Mouse (Mus musculus) adipocyte (in vitro differentiated cells): ENCODE measurements at regions not wholly inside any gene's neighbourhood (a gene's known extent, or its start where the extent isn't known, plus 50 kb on each side); places are given as distances from the start of the nearest gene placed in this dataset.

Experiments used
- DNase-seq: peaks from one replicate; pipeline ENCODE4 v3.0.0-alpha.2; 2016; ENCODE audit warnings: low spot score

- peak; percentile 73 for DNase-seq
Observed at GRCm38 (mm10) chr4:81727735-81728581, 285.3 kb upstream of the Mpdz start.

- DNase-seq = no peak
Observed at GRCm38 (mm10) chr4:81726761-81727723, 284.4 kb upstream of the Mpdz start.

- DNase-seq = no peak
Observed at GRCm38 (mm10) chr4:81724751-81725150, 282.1 kb upstream of the Mpdz start.

DNA sequence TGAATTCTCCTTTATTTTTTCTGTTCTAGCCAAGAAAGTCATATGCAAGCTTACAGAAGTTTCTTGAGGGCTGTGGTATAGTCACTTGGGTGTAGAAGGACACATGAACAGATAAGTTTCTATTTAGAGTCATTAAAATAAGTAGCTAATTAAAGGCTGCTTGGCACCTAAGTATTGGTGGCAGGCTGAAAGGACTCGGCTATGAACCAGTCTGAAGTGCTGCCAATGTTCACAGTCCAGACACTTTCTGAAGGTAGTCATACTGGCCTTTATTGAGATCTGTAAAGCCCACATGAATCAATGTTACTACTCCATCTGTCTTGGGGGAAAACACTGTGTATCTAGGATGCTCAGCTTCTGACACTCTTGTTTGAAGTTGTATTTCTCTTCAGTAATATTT is 269.8 kb upstream of the Mpdz start:
- no peak for DNase-seq

DNA sequence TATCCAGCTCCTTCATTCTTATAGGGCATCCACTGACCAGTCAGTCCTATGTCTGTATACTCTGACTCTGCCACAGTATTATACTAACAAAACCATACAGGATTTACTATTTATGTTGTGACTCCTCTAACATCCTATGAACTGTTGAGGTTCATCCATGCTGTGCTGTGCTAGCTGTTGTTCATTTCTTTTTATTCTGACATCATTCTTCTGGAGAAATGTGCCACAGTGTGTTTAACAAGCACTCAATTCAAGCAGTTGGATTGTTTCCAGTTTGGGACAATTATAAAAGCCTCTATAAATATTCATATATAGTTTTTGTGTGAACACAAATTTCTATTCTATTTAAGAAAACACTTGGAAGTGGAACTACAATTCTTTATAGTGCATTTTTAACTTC is 252.6 kb upstream of the Mpdz start:
- DNase-seq = no peak

GRCm38 (mm10) chr4:81677205-81677604 is 234.6 kb upstream of the Mpdz start:
- no peak for DNase-seq

- DNase-seq = no peak
Observed at GRCm38 (mm10) chr4:81674871-81675270, 232.3 kb upstream of the Mpdz start.

DNA sequence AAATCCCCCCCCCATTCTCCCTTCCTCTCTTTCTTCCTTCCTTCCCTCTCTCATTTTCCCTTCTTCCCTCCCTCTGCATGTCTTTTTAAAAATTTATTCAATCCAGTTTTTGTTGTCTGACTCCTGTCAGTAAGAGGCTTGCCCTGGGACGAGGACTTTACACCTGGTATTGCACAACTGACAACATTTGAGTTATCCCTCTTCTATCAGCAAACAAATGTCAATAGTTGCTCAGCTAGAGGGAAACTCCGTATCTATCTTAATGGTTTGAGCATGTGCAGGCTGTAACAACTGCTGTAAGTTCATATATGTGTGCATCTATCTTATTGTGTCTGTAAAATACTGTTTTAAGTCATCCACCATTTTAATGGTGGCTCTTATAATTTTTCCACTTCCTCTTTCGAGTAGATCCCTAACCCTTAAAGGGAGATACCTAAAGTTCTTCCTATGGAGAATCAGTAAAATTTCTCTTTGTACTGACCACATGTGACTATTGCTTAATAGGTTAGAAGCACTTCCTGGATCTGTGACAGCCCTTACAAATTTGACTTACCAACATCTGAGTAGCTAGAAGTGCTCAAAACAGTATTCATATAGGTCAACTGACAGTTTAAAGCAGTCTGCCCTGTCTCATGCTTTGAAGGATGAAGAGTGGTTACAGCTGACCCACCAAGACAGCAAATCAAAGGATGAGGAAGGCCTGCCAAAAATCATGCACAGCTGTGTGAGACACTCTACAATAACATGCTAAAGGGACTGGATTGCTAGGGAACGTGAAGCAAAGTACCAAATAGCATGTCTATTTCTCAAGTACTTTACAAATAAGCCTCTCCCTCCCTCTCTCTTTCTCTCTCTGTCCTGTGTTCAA is 231.0 kb upstream of the Mpdz start:
- DNase-seq = peak; percentile 3

GRCm38 (mm10) chr4:81671986-81672385 is 229.4 kb upstream of the Mpdz start:
- DNase-seq = no peak

DNA sequence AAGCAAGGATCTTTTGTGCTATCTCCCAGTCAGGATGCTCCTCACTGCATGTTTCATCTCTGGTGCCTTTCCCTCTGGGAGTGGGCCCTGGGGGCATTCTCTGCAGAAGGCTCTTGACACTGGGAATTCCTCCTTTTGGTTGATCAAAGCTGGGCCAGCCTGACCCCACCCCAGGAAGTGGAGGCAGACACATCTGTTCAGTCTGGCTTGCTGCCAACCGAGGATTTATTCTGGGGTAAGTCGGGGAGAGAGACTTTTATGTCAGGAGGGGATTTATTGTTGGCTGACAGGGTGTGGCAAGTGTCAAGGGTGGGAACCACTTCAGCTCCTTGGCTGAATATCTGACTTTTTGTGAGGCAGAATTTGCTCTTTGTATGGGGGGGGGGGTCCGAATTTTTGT is 226.6 kb upstream of the Mpdz start:
- DNase-seq = no peak

DNA sequence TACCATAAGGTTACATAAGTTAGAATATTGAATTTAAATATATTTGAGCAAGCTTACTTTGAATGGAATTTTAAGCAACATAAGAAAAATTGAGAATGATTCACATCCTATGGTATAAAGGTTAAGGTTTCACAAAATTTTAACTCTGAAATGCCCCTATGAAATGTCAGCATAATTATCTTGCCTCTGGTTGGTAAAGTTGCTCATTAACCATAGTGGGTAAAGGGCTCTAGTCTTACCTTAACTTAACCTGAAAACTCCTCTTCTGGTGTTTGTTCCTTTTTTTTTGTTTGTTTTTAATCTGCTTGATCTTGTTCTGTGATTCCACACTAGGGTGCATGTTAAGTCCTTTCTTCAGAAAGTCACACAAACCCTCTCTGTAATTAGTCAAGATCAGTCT is 218.5 kb upstream of the Mpdz start:
- DNase-seq = no peak

DNA sequence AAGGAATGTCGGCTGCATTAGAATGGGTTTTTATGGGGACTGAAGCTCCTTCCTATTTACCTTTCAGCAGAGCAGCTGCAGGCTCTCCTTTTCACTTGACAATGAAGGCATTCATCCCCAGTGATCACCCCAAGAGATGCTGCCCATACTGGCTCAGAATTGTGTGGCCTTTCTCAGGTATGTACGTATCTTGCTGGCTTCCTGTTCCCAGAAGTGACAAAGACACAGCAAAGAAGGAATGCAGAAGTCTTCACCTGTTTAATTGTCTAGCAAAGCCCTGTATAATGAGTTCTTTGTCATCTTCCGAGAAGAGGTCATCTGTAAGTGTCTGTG is 185.8 kb upstream of the Mpdz start:
- no peak for DNase-seq

GRCm38 (mm10) chr4:81627714-81628495 is 185.3 kb upstream of the Mpdz start:
- no peak for DNase-seq

GRCm38 (mm10) chr4:81625348-81625934 is 182.8 kb upstream of the Mpdz start:
- DNase-seq = no peak

DNA sequence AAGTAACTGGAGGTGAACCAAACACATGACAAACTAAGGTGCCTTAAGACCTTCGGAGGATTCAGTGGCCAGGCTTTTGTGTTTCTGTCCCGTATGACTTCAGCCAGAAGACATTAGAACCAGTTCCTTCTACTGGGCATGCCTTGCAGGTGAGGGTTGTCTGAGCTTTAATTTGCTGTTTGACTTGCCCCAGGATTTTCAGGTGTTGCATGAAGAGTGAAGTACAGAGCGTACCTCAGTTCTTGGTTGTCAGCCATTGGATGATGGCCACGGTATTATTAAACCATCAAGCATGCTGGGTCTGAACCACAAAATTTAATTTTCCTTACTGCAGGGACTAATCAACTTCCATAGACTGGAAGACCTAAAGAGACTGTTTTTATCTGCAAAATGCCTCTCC is 181.5 kb upstream of the Mpdz start:
- no peak for DNase-seq

DNA sequence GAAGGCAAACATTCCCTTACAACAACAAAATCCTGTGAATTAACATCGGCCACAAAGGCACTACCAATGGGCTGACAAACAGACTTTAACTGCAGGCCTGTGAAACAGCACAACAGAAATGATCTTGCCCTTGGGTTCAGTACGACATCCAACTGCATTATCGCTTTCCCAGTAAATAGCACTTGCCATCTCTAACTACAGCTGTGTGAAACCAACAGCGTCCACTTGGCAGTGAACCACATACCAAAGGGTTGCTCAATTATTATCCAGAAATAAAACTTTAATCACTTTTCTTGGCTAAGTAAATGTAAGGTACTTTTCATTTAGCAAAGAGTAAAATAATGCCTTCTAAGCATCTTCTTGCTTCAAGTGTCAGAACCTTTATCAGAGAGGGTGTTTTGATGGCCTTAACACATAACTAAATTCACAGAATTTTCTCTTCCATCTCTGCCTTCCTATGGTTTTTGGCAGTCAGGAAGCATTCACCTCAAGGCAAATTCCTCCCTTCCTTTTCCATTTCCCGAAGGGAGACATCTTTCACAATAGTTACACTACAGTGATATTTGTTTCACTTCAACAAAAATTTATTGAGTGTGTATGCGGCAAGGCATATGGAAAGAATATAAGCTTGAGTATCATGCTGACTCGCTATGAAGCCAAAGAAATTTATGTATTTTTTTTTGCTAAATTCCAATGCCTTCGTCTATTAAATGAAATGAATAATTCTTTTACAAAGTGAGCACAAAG is 178.9 kb upstream of the Mpdz start:
- peak; percentile 74 for DNase-seq

- no peak for DNase-seq
Observed at GRCm38 (mm10) chr4:81617191-81617590, 174.6 kb upstream of the Mpdz start.

DNA sequence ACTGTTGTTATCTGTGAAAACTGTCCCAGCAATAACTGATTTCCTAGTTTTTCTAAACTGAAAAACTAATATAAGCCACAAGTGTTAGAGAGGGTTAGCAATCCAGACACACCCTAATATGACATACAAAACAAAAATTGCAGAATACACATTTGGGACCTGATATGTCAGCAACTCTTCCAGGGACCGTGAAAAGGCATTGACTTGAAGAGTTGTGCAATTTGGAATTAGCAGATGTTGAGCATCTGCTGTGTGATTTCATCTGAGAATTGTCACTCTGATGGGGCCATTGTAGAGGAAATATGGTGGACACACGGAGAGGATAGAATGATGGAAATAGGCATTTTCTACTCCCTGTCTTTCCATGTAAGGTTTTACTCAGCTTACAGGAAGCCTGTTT is 168.6 kb upstream of the Mpdz start:
- peak; percentile 7 for DNase-seq

DNA sequence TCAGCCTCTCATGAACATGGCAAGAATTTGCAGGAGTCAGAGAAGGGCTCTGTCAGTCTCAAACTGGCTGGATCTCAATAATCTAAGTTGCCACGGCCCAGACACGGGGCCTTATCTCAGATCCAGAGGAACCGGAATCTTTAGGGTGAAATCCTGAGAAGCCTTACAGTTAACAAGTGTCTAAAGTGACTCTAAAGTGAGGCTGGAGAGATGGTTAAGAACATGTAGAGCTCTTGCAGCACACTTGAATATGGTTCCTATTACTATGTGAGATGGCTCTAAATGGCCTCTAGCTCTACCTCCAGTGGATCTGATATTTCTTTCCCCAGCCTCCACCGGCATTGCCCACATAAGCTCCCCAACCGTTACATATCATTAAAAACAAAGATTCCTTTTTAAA is 157.8 kb upstream of the Mpdz start:
- no peak for DNase-seq

GRCm38 (mm10) chr4:81597390-81597789 is 154.8 kb upstream of the Mpdz start:
- no peak for DNase-seq
